Mouse (Mus musculus) telencephalon, adult 2 months (tissue): ENCODE measurements around the gene Ttc7b.

Experiments
- DNase-seq: peaks from one replicate; pipeline ENCODE4 v3.0.0-alpha.2; 2011; ENCODE audit warnings: low read depth, low spot score

Ttc7b gene

DNA sequence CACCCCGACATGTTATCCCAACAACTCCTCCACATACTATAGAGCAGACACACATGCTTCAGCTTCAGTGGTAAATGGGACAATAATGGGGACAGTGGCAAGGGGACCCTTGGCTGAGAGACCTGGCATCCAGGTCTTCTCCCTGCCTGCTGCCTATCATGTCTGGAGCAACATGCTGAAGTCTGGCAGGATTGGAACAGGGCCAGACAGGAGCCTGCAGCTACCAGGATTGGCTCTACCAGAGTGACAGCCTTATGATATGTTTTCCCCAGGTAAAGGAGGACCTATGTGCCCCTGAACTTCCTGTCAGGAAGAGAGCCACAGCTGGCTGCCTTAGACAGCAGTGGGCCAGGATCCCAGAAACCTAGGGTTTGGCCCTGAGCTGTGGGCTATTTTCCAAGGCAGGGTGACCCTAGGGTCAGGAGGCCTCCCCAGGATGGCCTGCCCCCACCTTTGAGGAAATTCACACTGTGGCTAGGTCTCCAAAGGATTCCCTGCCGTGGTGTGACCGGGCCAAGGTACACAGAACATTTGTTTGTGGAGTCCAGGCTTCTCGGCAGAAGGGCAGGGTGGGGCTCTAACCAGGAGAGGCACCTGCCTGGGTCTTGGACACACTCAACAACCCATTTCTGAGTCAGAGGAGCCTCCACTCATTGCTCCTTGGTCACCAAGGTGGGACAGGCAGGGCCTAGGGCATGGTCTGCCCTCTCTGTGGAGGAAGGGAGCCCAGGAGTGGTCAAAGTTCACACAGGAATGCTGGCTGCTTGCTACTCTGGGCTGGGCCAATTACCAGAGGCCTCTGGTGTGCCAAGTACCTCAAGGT, 239.4 kb downstream of the Ttc7b start:
- DNase-seq, result no peak

DNA sequence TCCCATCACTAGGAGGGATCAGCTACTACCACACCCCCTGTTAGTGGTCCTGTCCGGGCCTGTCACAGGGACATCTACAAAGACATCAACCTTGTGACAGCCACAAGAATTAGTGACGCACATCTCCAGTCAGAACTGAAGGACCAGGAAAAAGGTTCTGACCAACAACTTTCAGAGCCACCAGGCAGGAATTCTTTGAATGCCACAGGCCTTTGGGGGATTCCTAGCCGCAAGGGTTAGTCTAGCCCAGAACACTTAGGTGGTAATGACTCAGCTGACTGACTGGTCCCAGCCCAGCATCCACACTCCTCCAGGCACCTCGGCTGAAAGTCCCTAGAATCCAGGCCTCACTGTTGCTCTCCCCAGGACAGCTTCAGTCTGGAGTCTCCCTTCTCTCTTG, 240.7 kb downstream of the Ttc7b start:
- no peak for DNase-seq

DNA sequence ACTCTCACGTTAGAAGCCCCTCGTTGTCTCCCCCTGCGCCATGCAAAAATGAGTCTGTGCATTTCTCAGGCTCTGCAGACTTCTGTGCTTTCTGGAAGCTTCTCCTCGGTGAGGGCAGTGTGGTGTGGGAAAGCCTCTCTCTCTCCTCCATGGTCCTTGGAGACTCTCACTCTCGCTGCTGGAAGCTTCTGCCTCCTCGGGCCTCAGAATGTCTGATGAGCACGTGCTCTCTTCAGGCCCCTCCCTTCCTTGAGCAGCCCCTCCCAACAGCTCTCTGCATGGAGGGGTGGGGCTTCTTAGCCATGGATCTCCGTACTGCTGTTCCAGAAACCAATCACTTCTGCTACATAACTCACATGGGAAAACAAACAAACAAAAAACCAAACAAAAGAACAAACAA, 242.3 kb downstream of the Ttc7b start:
- DNase-seq, result no peak

DNA sequence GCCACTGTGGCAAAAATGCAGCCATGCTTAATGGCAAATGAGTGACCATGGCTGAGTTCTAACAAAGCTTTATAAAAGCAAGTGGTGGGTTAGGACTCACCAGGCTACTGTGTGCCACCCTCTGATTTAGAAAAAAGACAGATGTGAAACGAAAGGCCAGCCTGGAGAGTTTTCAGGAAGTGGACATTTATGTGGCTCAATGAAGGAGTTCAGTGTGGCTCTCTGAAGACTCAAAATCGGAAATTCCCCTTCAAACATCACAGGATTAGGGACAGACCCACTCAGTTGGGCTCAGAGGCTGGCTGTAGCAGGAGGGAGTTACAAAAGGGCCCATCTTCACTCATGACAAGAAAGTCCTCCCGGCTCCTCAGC, 243.1 kb downstream of the Ttc7b start:
- no peak for DNase-seq

DNA sequence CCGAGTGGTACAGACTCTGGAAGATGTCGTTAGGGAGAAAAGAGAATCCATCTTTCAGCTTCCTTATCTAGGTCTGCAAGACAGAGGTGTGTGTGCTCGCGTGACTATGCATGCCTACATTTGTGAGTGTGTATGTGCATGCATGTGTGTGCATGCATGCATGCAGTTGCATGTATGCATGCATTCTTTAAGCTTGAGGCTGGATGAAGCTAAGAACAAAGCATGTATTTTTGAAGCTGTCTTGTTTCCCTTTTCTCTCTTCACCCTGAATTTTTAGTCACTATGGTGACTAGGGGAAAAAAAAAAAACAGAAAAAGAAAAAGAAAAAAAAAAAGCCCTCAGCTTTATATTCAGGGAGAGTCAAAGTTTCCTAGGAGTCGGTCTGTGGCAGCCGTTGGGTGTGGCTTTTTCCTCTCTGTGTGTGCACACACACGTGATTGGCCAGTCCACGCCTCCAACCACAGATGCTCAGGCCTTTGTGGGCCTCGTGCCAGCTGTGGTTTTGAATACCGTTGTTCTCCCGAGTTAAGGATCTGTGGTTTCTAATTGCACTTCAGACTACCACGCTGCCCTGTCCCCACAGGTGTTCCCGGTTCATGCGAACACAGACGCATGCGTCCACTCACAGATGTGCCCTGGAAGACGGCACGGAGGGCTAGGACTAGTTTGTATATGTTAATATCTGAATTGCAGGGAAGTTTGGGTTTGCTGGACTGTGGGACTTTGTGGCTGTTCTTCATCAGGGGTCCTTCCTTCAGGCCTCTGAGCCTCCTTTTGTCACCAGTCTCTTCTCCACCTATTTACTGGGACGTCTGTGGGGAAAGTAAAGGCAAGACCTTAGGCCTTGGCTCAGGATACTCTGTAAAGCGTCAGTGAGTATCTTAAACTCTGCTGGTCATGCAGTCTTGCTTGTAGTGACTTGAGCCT, 243.8 kb downstream of the Ttc7b start:
- DNase-seq, result no peak

DNA sequence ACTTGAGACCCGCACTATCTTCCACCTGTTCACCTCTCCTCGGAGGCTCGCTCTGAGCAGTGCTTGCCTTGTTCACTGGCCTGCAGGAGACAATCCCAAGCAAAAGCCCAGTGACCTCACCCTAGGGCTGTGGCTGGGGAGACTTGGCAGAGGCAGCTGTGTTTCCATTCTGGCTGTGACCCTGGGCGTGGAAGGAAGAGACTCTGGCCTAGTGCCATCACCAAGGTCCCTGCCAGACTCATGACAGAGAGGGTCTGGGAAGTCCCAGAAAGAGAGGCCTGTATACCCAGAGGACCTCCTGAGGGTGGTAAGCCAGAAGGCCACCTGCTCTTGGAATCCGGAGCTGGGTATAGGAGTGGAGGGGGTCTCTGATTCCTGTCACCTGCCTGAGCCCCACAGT, 244.8 kb downstream of the Ttc7b start:
- no peak for DNase-seq

DNA sequence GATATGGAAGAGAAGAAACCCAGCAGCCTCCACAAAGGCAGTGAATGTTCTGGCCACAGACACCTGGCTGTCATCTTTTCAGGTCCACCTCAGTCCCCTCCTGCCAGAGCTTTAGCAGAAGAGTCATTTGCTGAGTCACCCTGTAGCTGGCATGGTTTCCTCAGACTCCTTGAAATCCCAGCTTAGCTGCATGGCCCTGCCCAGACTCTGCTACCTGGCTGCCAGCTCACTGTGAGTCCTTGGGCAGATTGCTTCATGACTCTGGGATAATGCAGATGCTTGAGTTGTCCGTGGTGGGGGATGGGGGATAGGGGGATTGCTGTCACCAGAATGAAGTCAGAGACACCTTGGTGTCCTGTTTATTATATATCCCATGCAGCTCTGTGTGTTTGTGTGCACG, 247.6 kb downstream of the Ttc7b start:
- no peak for DNase-seq

DNA sequence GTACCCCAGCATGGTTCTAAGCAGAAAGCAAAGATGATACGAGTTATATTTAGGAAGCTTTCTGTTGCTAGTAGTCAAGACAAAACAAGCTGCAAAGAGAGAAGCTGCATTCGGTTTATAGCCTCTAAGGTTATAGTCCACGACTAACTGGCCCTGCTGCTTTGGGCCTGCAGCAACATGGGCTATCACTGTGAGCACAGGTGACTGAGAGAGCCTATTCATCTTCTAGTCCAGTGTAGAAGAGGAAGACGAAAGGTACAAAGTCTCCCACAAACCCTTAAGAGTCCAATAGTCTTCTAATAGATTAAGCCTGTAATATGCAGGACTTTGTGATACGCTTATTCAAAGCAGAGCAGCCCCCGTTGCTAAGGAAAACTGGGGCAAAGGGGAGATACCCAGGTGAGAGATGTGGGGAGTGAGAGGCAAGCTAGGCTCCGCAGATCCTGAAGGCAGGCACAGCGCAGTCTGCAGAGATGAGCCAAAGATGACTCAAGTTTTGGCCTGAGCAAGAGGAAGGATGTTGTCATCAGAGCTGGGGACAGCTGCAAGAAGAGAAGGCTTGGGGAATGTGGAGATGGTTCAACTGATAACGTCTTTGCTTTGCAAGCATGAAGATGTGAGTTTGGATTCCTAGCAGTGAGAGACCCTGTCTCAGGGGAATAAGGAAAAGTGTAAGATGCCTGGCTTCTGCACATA, 250.5 kb downstream of the Ttc7b start:
- DNase-seq, result peak; percentile 79

DNA sequence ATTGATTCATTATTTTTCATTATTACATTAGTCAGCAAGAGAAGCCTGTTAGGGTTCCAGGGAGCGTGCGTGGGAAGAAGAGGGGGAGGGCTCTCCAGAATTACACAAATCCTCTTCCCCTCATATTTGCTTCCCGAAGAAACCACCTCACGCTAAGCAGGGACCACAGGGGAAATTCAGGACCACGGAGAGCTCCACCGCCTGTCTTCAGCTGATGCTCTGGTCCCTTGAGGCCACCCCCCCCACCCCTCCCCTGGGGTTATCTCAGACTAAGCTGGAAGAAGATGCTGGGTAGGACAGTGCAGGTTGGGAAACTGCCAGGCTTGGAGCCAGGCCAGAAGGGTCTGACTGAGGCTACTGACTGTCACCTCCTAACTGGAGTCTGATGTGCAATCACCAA, 252.6 kb downstream of the Ttc7b start:
- DNase-seq, result no peak

DNA sequence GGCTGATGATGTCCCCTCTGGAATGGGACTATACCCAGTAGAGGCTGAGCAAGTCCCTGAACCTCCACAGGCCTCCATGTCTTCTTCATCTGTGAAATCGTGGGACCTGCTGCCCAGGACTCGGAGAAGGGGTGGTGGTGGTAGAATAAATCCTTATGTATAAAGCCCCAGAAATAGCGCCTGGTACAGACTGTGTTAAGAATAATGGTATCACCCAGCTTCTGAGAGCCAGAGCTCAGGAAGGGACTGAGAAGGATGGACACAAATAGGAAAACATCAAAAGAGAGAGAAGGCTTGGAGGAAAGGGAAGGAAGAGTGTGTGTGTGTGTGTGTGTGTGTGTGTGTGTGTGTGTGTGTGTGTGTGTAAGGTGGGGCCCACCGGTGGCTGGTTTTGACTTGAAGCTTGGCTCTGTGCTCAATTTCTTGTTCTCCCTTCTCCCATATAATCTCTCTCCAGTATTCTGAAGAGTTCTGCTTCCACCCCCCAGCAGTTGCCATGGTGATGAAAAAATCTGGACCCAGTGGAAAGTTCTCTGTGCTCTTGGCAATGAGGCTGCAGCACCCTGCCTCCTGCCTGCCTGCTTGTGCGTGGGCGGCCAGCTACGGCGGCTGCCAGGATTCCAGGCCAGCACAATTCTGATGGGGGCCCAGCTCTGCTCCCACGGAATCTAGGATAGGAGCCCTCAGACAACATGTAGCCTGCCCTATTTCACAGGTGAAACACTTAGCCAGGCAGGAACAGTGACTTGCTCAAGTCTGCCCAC, 254.9 kb downstream of the Ttc7b start:
- peak; percentile 98 for DNase-seq

DNA sequence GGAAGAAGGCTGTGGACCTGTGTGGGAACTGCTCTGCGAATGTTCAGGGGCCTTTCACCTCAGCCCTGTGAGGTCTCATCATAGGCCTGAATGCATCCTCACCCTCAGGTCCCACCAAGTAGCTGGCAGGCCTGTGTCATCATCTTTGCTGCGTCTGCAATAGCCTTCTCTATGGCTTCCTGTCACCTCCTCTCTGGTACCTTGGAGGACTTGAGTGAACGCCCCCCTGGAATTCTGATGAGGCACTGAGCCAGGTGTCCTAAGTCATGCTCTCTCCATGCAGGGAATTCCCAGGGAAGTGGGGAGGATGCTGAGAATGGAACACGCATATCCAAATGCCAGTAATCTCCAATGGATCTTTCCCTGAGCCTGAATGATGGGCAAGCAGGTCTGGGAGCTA, 255.7 kb downstream of the Ttc7b start:
- no peak for DNase-seq

DNA sequence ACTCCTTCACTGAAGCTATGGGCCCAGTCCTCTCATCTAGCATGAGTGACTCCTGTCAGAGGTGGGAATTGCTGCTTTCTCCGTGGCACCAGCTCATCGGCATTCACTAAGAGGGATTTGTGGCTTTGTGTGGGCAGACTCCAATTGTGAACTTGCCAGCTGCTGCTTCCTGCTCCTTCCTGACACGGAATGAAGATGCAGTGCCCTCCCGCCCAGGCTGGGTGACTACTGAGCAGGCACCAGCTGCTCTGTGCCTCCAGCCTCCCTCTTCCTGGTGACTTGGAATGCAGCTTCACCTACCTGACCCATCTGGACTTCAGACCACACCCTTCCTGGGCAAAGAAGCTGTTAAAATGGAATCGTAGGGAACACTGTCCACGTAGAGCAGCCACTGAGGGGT, 257.8 kb downstream of the Ttc7b start:
- DNase-seq, result no peak

DNA sequence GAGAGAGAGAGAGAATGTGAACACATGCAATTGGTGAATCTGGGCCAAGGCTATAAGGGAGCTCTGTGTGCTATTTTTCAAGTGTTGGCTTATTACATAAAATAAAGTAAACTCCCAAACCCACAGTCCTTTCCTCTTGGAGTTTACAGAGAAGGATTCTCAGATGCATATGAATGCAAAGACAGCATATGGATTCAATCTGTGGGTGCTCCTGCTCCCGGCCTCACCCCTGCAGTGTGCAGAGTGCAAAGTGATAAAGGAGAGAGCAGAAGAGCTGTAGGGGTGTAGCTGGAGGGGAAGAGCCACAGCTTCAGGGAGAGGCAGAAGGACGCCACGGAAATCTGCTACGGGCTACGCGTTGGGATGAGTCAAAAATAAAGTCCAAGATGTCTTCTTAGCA, 258.9 kb downstream of the Ttc7b start:
- peak; percentile 65 for DNase-seq

DNA sequence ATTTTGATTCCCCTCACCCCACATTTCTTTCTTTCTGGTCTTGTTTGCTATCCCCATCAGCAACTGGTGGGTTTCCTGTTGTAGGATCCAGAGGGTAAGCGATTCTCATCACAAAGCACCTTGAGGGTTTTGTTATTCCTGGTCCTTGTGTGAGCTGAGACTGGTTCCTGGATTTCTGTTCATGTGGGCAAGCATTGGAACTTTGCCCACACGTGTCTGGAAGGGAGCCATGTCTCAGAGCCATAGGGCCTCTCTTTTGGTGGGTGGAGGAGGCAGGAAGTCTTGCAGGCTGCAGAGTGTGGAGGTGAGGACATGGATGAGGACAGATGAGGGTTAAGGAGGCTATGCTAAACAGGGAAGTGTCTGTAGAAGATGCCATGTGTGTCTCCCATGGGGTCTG, 260.5 kb downstream of the Ttc7b start:
- no peak for DNase-seq

DNA sequence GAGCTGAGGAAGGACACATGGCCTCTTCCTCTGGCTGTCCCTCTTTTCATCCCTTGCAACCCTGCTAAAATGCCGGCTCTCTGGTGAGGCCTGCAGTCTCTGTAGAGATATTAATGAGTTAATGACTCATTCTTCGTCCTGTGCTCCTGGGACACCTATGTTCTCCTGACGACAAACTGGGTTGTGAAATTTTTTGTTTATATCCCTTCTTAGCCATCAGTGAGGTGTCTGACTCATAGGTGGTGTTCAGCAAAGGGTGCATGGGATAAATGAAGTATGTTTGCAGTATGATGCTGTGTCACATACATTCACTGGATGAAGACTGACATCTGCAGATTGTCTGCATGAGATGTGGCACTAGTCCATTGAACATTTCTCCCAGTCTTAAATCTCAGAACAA, 262.8 kb downstream of the Ttc7b start:
- no peak for DNase-seq

DNA sequence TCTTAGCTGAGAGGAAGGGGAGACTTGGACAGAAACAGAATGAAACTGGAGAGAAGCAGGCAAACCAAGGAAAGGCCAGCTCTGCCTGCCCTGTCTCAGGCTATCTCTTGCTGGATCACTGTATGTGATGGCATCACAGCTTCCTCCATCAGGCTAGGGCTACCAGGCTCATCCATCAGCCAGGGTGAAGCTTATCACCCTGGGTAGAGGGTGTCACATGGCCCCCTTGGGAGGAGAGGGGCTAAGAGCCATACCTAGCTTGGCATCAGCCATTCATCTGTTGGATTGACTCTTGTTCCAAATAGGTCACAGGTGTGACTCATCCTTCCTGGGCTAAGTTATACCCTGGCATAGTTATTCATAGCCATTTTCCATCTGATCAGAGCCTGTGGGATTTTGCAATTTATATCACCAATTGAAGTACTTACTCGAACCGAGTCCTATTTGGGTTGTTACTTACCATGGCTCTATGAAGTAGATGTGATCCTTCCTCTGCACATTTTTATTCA, 265.1 kb downstream of the Ttc7b start:
- DNase-seq, result no peak

DNA sequence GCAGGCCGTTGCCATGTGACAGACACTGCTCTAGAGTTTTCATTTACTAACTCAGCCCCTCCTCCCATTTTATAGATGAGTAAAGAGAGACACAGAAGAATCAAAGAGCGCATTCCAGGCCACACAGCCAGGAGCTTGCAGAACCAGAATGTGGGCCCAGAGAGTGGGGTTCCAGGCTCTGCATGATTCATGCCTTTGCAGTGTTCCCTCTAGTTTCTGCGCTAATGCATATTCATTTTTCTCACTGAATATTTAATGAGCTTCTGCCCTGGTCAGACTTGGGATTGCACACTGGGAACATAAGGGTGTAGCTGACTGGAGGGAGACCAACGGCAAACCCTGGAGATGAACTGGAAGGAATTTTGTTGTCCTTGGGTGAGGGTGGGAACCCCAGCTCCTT, 266.2 kb downstream of the Ttc7b start:
- peak; percentile 58 for DNase-seq
